Mouse (Mus musculus): Measurements from ENCODE around the gene Btnl9. TPM values are rescaled to one million over a fixed set of nuclear protein-coding genes. Genes with fewer than 3 reads are reported as not detected.

Btnl9 gene
- not detected in 4 replicates for total RNA-seq (2023)

DNA sequence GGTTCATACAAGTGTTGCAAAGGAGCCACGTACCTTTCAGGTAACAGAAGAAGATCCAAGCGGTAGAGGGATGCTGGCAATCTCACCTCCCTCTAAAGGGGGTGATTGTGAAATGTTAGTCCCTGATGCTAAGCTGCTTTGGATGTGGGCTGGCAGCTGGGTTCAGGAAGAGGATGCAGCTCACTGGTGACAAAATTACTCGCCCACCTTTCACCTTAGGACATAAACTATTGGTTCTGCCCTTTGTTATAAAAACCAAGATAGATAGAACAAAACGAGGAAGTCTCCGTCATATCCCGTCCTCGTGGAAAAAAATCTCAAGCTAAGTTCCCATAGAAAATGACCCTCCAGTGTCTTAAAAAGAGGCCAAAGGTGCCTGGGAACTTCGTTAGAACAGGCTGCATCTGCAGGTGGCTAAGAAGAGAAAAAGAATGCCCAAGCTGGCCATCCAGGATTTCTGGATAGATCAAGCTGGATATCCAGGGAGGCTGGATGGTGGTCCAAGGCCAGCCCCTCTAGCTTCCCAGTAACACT is at the start of gene Btnl9:
Btnl9 (minus strand) TSS at position 205 of the 534 bp plus-strand sequence.

DNA sequence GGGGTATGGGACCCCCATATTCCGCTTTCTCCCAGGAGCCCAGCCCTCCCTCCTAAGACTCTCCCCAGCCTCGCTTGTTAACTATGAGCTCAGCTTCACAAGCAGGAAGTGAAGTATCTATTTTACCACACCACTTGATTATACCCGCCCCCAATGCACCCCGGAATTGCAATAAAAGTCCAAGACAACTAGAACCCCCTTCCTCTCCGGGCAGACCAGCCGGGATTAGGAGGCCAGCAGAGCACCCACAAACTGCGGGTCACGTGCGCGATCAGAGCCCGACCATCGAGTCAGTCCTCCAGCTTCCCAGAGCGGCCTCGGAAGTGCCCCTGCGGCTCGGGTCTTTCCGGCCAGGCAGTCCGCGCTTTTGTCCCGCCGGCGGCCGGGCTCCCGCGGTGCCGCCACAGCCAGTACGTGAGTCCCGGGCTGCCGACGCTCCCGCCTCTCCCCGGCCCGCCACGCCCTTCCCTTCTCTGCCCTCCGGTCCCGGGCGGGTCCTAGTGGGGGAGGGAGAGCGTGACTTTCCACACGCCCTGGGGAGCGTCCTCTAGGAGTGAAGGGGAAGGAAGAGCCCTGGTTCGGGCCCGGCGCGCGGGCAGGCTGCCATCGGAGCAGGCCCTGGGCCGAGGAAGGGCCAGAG is 16.3 kb upstream of the Btnl9 start, which contains the start of gene Zfp62:
Zfp62 (plus strand) TSS at position 164 of the 640 bp plus-strand sequence.

DNA sequence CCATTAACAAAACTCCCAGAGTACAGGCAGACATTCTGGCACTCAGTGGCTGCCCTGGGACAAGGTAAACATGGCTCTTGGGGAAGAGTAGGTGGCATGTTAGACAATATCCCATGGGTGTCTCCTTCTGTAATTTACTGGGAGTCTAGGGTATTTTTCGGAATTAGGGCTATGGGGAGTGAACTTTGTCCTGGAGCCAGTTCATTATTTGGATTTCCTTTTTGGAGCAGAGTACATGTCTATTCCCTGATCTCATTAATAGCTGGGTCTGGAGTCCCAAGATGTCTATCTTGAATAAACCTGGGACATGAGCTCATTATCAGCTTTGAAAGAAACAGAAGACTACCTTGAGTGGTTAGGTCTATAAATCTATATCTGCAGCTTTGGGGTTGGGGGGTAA is 32.9 kb downstream of the Btnl9 start, which contains the start of gene Olfr1394:
Olfr1394 (plus strand) TSS at position 301 of the 400 bp plus-strand sequence.

DNA sequence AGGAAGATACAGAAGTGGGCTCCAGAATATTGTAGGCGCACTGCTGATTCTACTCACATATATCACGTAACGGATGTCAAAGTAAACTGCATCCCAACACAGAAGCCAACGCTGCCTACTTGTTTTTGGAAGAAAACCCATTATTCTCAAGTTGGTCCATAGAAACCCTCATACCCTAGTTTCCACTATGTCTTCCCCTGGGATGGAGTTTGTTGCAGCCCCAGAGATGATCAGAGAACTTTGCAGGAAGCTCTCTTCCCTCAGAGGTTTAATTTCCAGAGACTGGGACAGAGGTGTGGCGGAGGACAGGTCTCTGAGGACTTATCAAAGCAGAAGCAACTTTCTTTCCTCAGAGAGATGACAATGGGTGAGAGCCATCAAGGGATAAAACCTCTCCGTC is 45.0 kb downstream of the Btnl9 start, which contains the start of gene Olfr1395:
Olfr1395 (plus strand) TSS at position 301 of the 400 bp plus-strand sequence.

Other genes with a start within 250 kb of the Btnl9 start
- 39.6 to 52.4 TPM (median 51.4 TPM) in 4 replicates for gene Psme2b, start 241.0 kb downstream of the Btnl9 start, total RNA-seq (2023)
- 0.20 to 0.22 TPM (median 0.21 TPM) in 3 of 4 replicates, not detected in the other for gene Olfr56, start 208.3 kb downstream of the Btnl9 start, total RNA-seq (2023)
- gene 9930111J21Rik1, start 207.8 kb downstream of the Btnl9 start, total RNA-seq (2023), result 85.4 to 97.4 TPM (median 92.0 TPM) in 4 replicates
- gene Gm12185, start 194.9 kb downstream of the Btnl9 start, total RNA-seq (2023), result 1.5 to 2.7 TPM (median 1.6 TPM) in 4 replicates
- gene Tgtp1, start 193.0 kb downstream of the Btnl9 start, total RNA-seq (2023), result 0.75 to 2.1 TPM (median 1.5 TPM) in 4 replicates
- gene 9930111J21Rik2, start 135.9 kb downstream of the Btnl9 start, total RNA-seq (2023), result 113 to 124 TPM (median 119 TPM) in 4 replicates
- gene Tgtp2, start 123.0 kb downstream of the Btnl9 start, total RNA-seq (2023), result 2.7 to 8.7 TPM (median 4.8 TPM) in 4 replicates
- 29.1 to 36.8 TPM (median 33.6 TPM) in 4 replicates for gene Ifi47, start 110.6 kb downstream of the Btnl9 start, total RNA-seq (2023)
- gene Olfr1396, start 72.3 kb downstream of the Btnl9 start, total RNA-seq (2023), result not detected in 4 replicates
- gene Olfr1395, start 44.9 kb downstream of the Btnl9 start, total RNA-seq (2023), result not detected in 4 replicates
- gene Olfr1394, start 32.8 kb downstream of the Btnl9 start, total RNA-seq (2023), result not detected in 4 replicates
- gene Zfp62, start 16.1 kb upstream of the Btnl9 start, total RNA-seq (2023), result 140 to 150 TPM (median 144 TPM) in 4 replicates
- gene Mgat1, start 57.0 kb upstream of the Btnl9 start, total RNA-seq (2023), result 152 to 167 TPM (median 157 TPM) in 4 replicates
- 0.66 to 2.0 TPM (median 0.83 TPM) in 4 replicates for gene Olfr1393, start 91.1 kb upstream of the Btnl9 start, total RNA-seq (2023)
- 0.63 TPM in 1 of 4 replicates, not detected in the others for gene Olfr1392, start 98.1 kb upstream of the Btnl9 start, total RNA-seq (2023)
- gene Olfr10, start 117.6 kb upstream of the Btnl9 start, total RNA-seq (2023), result not detected in 4 replicates
- gene Olfr1391, start 135.6 kb upstream of the Btnl9 start, total RNA-seq (2023), result not detected in 4 replicates
- gene Olfr1390, start 148.0 kb upstream of the Btnl9 start, total RNA-seq (2023), result not detected in 4 replicates
- not detected in 4 replicates for gene Olfr1389, start 235.9 kb upstream of the Btnl9 start, total RNA-seq (2023)
- gene Olfr1388, start 249.5 kb upstream of the Btnl9 start, total RNA-seq (2023), result 0.24 to 0.70 TPM (median 0.39 TPM) in 4 replicates